Comparison of ENCODE assay signal across 8 mouse cellular contexts in the genomic region with DNA sequence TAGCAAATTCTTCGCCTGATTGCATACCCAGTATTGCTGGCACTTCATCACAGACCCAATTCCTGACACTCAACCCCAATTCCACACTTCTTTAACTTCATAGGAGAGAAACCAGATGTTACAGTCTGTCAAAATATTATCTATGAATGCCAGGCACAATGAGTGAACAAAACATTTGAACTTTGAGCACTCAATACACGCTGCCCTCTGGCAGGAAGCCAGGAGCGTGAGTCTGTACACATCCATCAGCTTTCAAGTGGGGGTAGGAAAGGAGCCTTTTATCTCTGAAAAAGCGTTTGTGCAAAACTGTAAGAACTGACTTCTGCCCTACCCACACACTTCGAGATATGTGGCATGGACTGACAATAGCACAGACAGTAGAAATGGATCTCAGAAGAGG. TPM values are rescaled to one million over a fixed set of nuclear protein-coding genes. Genes with fewer than 3 reads are reported as not detected.
DNase-seq lines count a peak whose midpoint lies in the region; ATAC-seq and TF ChIP-seq lines count a peak whose summit lies in the region.

No protein-coding gene starts in this region.

- peak overlapping the region; percentile 17 for H3K4me2 ChIP-seq in intestine, postnatal 0 days (replicated peaks; ENCODE audit: low read depth)

- peak; percentile 35 for DNase-seq in embryo, embryonic 10.5 days (ENCODE audit: low spot score)
- no peak for DNase-seq in embryo, embryonic 10 days (ENCODE audit: low spot score)
- peak; percentile 48 for DNase-seq in NIH3T3 (ENCODE audit: low read depth)
- peak; percentile 54 for DNase-seq in lung, postnatal 14 days
- DNase-seq in frontal cortex, postnatal 25 days (ENCODE audit: low spot score in 2 of 2), result no peak
- DNase-seq in left cerebral cortex, postnatal 36 days (ENCODE audit: low spot score in 2 of 2), result no peak
- DNase-seq in layer of hippocampus, postnatal 36 days, result no peak

- TF ChIP-seq CTCF in intestine, postnatal 0 days (IDR thresholded peaks at IDR 0.05; ENCODE audit: low read depth), result no peak

- no peak for ATAC-seq in intestine, postnatal 0 days

- H3K36me3 ChIP-seq in intestine, postnatal 0 days (ENCODE audit: control insufficient read depth, insufficient read depth), result peaks cover 9% of the 10 kb centered on the region; the same call in 1 of the 2 replicates

- no peaks in the 10 kb centered on the region for H3K4me1 ChIP-seq in intestine, postnatal 0 days (replicated peaks; ENCODE audit: control insufficient read depth, insufficient read depth, low read length)

- intact Hi-C loops in left cerebral cortex, postnatal 36 days (cut with DNase I), result no loop called here

- WGBS in intestine, postnatal 0 days, result 14% methylated on average over 5 of the region's 5 CpGs

- no peaks in the 10 kb centered on the region for H3K9me3 ChIP-seq in intestine, postnatal 0 days (ENCODE audit: control insufficient read depth)

- no peak overlapping the region for H3K27ac ChIP-seq in intestine, postnatal 0 days (ENCODE audit: low read depth, low read length)

- H3K4me3 ChIP-seq in intestine, postnatal 0 days (ENCODE audit: low read depth, low read length), result no peak overlapping the region

- H3K9ac ChIP-seq in intestine, postnatal 0 days (ENCODE audit: low read depth, low read length), result no peak overlapping the region

- H3K27me3 ChIP-seq in intestine, postnatal 0 days (replicated peaks; ENCODE audit: control insufficient read depth, insufficient read depth, low read length), result peaks cover 23% of the 10 kb centered on the region; the same call in 1 of the 2 replicates

RNA-seq across cellular contexts. Expression of a gene that starts 4.0 kb away (rescaled TPM):
- polyA plus RNA-seq in intestine, postnatal 0 days (2015; fragmentation: Nextera tagmentation; extraction: Ambion mirVana), result 28.7 and 29.8 TPM in 2 replicates
- total RNA-seq in left cerebral cortex, postnatal 36 days (2021), result 1 to 10 TPM; 2.2 to 2.7 TPM
- 1 to 10 TPM; 1.5 to 2.0 TPM for total RNA-seq in layer of hippocampus, postnatal 36 days (2021)

RNA-seq across cellular contexts. Expression of a gene that starts 59.7 kb away (rescaled TPM):
- polyA plus RNA-seq in intestine, postnatal 0 days (2015; fragmentation: Nextera tagmentation; extraction: Ambion mirVana), result 39.5 and 41.4 TPM in 2 replicates
- 100 to 1,000 TPM; 783 to 917 TPM for total RNA-seq in left cerebral cortex, postnatal 36 days (2021)
- 100 to 1,000 TPM; 518 to 567 TPM for total RNA-seq in layer of hippocampus, postnatal 36 days (2021)

Comparison
In these comparisons a context has a peak if more than half of its experiments do, and no peak if none do; other contexts are left out.
1. DNase-seq: peak in embryo, embryonic 10.5 days (single experiment), NIH3T3 (single experiment) and lung, postnatal 14 days (single experiment); none in embryo, embryonic 10 days (single experiment), frontal cortex, postnatal 25 days (0 of 2), left cerebral cortex, postnatal 36 days (0 of 2) and layer of hippocampus, postnatal 36 days (0 of 2).